Mouse (Mus musculus): ENCODE results near the gene Sdk2.

GRCm38 (mm10) chr11:113886299-113886698 is 180.5 kb downstream of the Sdk2 start:
- TF ChIP-seq ELF1 (IDR thresholded peaks at IDR 0.05; ENCODE audit: low read depth, low read length) (no peak), SMC3 (IDR thresholded peaks at IDR 0.05; ENCODE audit: low read depth, low read length) (no peak), CTCF (conservative IDR thresholded peaks at IDR 0.05 in 1 of 2, IDR thresholded peaks at IDR 0.05 in 1 of 2; ENCODE audit: low read depth in 2 of 2, low read length in 2 of 2) (no peak), RCOR1 (conservative IDR thresholded peaks at IDR 0.05; ENCODE audit: low read depth, low read length) (no peak), EP300 (IDR thresholded peaks at IDR 0.05; ENCODE audit: low read length) (no peak), MYC (IDR thresholded peaks at IDR 0.05; ENCODE audit: low read depth, low read length) (no peak)

Measured in CH12.LX (cell line).